In the genomic region with DNA sequence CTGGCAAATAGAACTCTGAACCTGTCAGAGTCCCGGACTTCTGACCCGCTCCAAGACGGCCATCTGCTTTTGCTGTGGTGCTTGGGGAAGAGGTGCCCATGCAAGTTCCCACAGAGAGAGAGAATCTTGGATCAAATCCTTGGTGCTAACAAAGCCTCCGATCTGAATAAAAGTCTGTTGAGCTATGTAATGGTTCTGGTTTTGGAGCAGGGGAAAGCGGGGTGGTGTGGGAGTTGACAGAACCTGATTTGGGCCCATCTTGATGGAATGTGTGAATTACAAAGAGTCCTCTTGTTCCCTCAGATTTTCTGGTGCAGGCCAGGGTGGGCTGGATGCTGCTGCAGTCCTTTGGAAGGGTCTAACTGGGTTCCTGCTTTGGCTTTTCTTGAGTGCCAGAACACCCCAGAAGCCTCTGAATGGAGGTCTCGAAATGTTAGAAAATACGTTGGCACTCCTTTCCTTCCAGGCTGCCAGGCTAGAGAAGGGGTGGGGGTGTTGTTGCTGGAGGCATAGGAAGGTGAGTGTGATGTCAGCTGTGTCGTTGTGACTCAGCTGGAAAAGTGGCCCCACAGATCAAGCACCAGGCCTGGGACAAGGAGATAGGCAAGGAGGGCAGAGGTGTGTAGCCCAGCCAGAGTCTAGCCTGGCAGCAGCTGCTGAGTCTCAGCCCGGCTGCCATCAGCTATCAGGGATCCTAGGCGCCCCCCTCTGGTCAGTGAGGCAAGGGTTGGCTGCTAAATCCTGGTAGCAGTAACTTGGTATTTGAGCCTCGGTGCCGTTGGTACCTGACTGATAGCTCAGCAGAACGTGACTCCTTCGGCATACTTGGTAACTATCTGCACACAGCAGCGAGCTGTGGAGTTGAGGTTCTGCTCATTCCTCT, we compare ENCODE assay signal across 9 mouse cellular contexts. TPM values are rescaled to one million over a fixed set of nuclear protein-coding genes. Genes with fewer than 3 reads are reported as not detected.
A peak's percentile ranks its signal among the peaks of the same experiment; 100 is the strongest.
DNase-seq lines count a peak whose midpoint lies in the region; ATAC-seq and TF ChIP-seq lines count a peak whose summit lies in the region.
"Had no signal": no experiment of that assay in that cellular context is flagged by ENCODE, and none has a peak within 500 bp of the region (broad histone marks: within the 10 kb centered on the region; RNA-seq: fewer than 3 reads in every experiment).

No protein-coding gene starts in this region.

- H3K27me3 ChIP-seq in Patski, result no peaks in the 10 kb centered on the region
- 0 out of 2 replicates have a peak, but pooled peaks cover 4% of the 10 kb centered on the region for H3K27me3 ChIP-seq in hindbrain, embryonic 13.5 days

- no peak overlapping the region for H3K27ac ChIP-seq in hindbrain, embryonic 13.5 days
- H3K27ac ChIP-seq: limb, embryonic 13.5 days had no signal

- POLR2A ChIA-PET in Patski (lab: Charles Lee), result no interaction called here

- H3K36me3 ChIP-seq in hindbrain, embryonic 13.5 days, result no peaks in the 10 kb centered on the region
- H3K36me3 ChIP-seq: limb, embryonic 13.5 days had no signal

- H3K4me2 ChIP-seq in hindbrain, embryonic 13.5 days, result no peak overlapping the region
- H3K4me2 ChIP-seq: limb, embryonic 13.5 days had no signal

- peak; percentile 51 for ATAC-seq in Patski
- ATAC-seq in hindbrain, embryonic 13.5 days (ENCODE audit: low FRiP score), result peak; percentile 69
- ATAC-seq in megakaryocyte-erythroid progenitor cell, adult 5-6 weeks (replicated peaks; ENCODE audit: low FRiP score, low TSS enrichment, poor library complexity, severe bottlenecking), result peak; percentile 97

- peak; percentile 78 for TF ChIP-seq CTCF in Patski (IDR thresholded peaks at IDR 0.05)

- no peak for DNase-seq in Patski (ENCODE audit: low read depth, low spot score)
- peak; percentile 77 for DNase-seq in cerebellum, adult 8-10 months
- DNase-seq in frontal cortex, postnatal 14 days (ENCODE audit: low spot score in 2 of 2), result peak; percentile 24 to 53
- peak; percentile 46 to 55 for DNase-seq in left cerebral cortex, adult 8-10 months (ENCODE audit: low spot score in 2 of 2)
- DNase-seq in right cerebral cortex, postnatal 4 days, result peak; percentile 82
- DNase-seq in MN1 (ENCODE audit: low spot score), result no peak

- no peaks in the 10 kb centered on the region for H3K4me1 ChIP-seq in hindbrain, embryonic 13.5 days (replicated peaks)

- no peak overlapping the region for H3K4me3 ChIP-seq in hindbrain, embryonic 13.5 days
- H3K4me3 ChIP-seq: limb, embryonic 13.5 days had no signal

- H3K9ac ChIP-seq in hindbrain, embryonic 13.5 days, result no peak overlapping the region
- H3K9ac ChIP-seq: limb, embryonic 13.5 days had no signal

- CTCF ChIA-PET in Patski (lab: Charles Lee), result interaction anchor here (0.7 to 4.8 kb wide), 12 partner anchors 9 to 755 kb away, joined by 3 to 19 read pairs (median 6); no protein-coding TSS in a partner anchor

- WGBS in hindbrain, embryonic 13.5 days, result 54% methylated on average over 15 of the region's 15 CpGs

- H3K9me3 ChIP-seq in hindbrain, embryonic 13.5 days, result no peaks in the 10 kb centered on the region
- H3K9me3 ChIP-seq: limb, embryonic 13.5 days had no signal

- in situ Hi-C loops in Patski (cut with MboI; ENCODE audit: low pct_unique_long_range_greater_than_20kb), result loop anchor here (5.0 kb wide), 1 partner anchor 718 kb away; no protein-coding TSS in a partner anchor

RNA-seq across cellular contexts. Expression of gene Cog6, which starts 42.1 kb away (rescaled TPM):
- polyA plus RNA-seq in Patski (2021), result 53.0 TPM
- 53.5 and 57.6 TPM in 2 replicates for polyA plus RNA-seq in hindbrain, embryonic 13.5 days (2015; fragmentation: Nextera tagmentation; extraction: Ambion mirVana)
- 10 to 100 TPM; 38.0 to 41.8 (median 39.5) TPM for total RNA-seq in left cerebral cortex, adult 8-10 months (2022)
- total RNA-seq in megakaryocyte-erythroid progenitor cell, adult 5-6 weeks (2014; fragmentation: Nextera tagmentation), result 18.5 and 24.7 TPM in 2 replicates
- total RNA-seq in megakaryocyte-erythroid progenitor cell, adult 5-6 weeks (2017), result 35.5 and 46.9 TPM in 2 replicates

Comparison
In these comparisons a context has a peak if more than half of its experiments do, and no peak if none do; other contexts are left out.
1. DNase-seq: peak in cerebellum, adult 8-10 months (single experiment), frontal cortex, postnatal 14 days (2 of 2), left cerebral cortex, adult 8-10 months (2 of 2) and right cerebral cortex, postnatal 4 days (single experiment); none in Patski (single experiment) and MN1 (single experiment).
2. Peak in every context shown above with its lines, with median percentiles within 50 percentile points of each other: ATAC-seq.